Mouse (Mus musculus): ENCODE measurements at regions not wholly inside any gene's neighbourhood (a gene's known extent, or its start where the extent isn't known, plus 50 kb on each side); places are given as distances from the start of the nearest gene placed in this dataset.
A peak's percentile ranks its signal among the peaks of the same experiment; 100 is the strongest.

- ATAC-seq (ENCODE audit: low TSS enrichment) = no peak
Measured at GRCm38 (mm10) chr9:87453261-87453660, 197.9 kb upstream of the Cep162 start.

GRCm38 (mm10) chr9:87452571-87452970 is 197.2 kb upstream of the Cep162 start:
- ATAC-seq (ENCODE audit: low TSS enrichment) = no peak

DNA sequence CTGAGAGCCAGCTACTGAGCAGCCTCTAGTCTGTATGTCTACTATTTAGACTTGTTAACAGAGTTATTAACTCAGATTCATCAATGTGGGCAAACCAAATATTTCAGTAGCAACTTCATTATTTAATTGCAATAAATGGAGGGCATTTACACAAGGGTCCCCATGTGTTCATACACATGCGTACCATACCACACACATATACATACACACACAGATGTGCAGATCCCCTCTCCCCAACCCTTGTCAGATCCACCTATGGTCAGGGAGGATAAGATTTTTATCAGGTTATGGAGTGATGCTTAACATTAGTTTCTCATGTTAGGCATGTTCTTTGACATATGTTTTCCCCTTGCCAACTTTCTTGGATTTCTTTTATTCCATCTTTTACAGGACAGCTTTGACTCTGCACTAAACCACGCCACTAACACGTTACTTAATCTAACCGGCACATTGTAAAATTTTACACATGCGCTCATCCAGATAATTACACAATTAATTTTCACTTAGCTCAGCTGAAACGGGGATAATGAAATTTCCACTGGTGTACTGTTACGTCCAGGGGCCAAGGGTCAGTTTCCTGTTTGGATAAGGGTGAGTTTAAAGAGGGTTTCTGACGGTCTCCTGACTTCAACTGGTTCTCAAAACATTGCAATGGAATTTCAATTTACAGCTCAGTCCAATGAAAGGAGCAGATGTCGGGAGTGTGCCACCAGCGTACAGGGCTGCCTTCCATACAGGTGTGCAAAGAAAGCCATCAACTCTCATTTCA is 188.3 kb upstream of the Cep162 start:
- ATAC-seq (ENCODE audit: low TSS enrichment) = no peak

DNA sequence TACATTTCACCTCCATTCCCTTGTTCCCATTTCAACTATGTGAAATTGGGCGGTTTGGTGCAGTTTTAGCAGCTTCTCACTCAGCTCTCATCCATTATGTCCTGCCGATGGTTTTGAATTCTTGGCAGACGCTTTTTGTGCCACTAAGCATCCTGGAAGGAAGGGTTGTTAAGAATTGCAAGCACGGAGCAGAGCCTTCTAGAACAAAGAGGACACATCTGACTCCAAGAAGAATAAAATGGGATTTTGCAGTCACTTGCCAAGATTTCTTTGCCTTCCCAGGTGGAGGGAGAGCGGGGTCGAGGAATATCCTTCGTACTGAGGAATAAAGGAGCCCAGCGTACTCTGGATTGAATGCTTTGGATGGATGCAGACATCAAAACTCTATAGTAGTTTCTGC is 176.7 kb upstream of the Cep162 start:
- peak; percentile 84 for ATAC-seq (ENCODE audit: low TSS enrichment)

GRCm38 (mm10) chr9:87431523-87431922 is 176.2 kb upstream of the Cep162 start:
- peak; percentile 93 for ATAC-seq (ENCODE audit: low TSS enrichment)

GRCm38 (mm10) chr9:87425201-87425600 is 169.9 kb upstream of the Cep162 start:
- ATAC-seq (ENCODE audit: low TSS enrichment) = no peak

- ATAC-seq (ENCODE audit: low TSS enrichment) = no peak
Measured at GRCm38 (mm10) chr9:87421175-87421574, 165.8 kb upstream of the Cep162 start.

GRCm38 (mm10) chr9:87419376-87419775 is 164.0 kb upstream of the Cep162 start:
- ATAC-seq (ENCODE audit: low TSS enrichment) = peak; percentile 94

DNA sequence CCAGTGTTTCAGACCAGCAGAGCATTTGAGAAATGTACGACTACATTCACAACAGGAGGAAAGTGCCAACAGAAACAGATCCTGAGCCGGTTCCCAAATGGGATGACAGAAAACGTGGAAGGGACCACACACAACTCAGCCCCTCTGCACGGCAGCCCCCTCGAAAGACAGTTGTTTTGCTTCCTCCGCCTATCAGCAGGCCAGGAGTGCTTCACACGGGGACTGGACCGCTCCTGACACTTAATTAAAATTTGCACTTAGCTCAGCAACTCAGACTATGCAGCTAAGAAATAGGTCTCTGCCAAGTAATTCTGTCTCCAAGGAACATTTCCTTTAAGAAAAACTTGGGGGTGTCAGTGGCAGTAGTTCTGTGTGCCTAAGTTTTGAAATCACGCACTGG is 157.6 kb upstream of the Cep162 start:
- no peak for ATAC-seq (ENCODE audit: low TSS enrichment)

DNA sequence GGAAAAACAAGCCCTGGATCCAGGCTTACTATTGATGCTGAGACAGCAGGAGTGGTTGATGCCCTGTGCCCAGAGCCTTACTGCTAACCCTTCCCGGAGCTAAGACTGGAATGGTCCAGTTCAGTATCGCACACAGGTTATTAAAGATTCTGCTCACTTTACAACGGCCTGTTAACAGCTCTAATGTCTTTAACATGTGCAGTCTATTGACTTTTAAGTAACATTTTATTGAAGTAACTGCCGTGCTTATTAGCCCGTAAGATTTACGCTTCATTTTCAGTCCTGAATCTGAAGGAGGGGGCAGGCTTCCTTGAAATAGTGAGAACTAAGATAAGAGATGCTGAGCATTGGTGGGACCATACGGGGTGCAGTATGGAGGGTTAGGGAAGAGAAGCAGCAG is 155.7 kb upstream of the Cep162 start:
- no peak for ATAC-seq (ENCODE audit: low TSS enrichment)

- no peak for ATAC-seq (ENCODE audit: low TSS enrichment)
Measured at GRCm38 (mm10) chr9:87409736-87410135, 154.4 kb upstream of the Cep162 start.

DNA sequence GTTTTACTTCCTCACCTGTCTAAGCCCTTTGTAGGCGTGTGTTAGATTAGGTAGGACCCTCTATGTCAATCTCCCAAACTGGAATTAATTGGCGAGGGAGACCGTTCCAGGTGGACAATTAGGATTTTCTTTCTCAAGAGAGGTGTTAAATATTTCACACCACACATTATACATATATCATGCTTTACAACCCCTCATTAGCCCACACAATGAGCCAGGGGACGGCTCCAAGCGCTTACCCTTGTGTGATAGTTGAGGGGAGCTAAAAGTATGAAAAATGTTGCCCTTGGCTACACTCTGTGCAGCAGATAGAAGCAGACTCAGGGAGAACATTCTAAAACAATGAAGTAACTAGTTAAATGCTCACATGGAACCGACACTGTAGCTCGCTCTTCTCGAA is 153.5 kb upstream of the Cep162 start:
- ATAC-seq (ENCODE audit: low TSS enrichment) = no peak

DNA sequence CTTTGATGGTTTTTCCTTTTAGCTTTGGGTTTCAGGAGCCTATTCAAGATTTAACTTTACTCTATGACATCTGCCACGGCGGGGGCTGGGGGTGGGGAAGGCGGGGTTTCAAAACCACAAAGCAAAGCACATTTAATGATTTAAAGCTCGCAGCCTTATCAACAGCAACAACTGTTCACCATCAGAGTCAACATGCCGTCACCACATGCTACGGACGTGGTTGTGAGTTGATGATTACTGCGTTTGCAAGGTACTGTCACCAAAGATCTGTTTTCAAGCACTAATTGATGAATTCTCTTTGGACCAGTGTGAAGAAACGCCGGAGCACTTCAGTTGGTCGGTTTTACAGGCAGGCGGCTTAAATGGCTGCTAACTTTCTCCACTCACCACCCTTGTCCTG is 151.1 kb upstream of the Cep162 start:
- no peak for ATAC-seq (ENCODE audit: low TSS enrichment)

DNA sequence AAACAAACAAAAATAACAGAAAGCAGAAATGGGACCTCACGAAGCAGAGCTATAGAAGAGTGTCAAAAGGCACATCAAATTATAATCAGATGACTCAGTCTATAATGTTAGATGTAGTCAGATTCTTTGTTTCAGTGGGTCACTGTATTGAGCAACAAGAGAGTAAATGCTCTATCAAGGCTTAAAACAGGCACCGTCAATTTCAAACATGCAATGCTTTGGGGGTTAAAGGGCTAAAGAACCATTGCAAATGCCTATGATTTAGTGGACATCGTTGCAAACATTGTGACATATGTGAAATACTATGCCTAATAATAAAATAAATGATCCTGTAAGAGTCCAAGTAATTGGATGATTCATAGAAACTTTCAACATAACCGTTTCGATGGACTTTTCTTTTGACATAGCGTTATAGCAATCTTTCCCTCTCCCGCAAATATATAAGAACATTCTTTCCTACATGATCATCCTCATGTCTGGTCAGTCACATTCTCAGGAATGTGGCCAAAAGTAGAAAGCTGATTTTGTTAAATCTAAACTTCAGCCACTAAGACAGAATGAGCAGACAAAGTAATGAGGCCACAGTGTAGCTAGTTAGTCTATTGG is 149.9 kb upstream of the Cep162 start:
- ATAC-seq (ENCODE audit: low TSS enrichment) = no peak

DNA sequence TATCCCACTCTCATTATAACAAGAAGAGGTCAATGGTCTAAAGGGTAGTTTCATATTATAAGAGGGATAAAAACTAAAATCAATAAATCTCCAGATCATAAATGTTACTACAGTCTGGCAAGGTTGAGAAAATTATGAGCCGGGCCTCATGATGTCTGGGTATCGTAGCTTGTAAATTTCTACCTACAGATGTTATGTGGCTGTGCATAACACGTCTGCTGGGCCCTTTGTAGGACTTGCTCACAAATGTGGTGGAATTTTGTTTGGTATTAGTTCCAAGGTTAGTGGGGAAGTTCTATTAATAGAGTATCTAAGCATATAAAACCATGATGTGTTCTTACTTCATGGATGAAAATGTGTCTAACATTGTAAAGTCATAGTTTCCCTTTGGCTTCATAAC is 146.7 kb upstream of the Cep162 start:
- ATAC-seq (ENCODE audit: low TSS enrichment) = no peak

GRCm38 (mm10) chr9:87387516-87387915 is 132.2 kb upstream of the Cep162 start:
- no peak for ATAC-seq (ENCODE audit: low TSS enrichment)

- no peak for ATAC-seq (ENCODE audit: low TSS enrichment)
Measured at GRCm38 (mm10) chr9:87383513-87383912, 128.2 kb upstream of the Cep162 start.

GRCm38 (mm10) chr9:87377921-87378320 is 122.6 kb upstream of the Cep162 start:
- ATAC-seq (ENCODE audit: low TSS enrichment) = no peak

- ATAC-seq (ENCODE audit: low TSS enrichment) = no peak
Measured at GRCm38 (mm10) chr9:87376731-87377310, 121.5 kb upstream of the Cep162 start.

DNA sequence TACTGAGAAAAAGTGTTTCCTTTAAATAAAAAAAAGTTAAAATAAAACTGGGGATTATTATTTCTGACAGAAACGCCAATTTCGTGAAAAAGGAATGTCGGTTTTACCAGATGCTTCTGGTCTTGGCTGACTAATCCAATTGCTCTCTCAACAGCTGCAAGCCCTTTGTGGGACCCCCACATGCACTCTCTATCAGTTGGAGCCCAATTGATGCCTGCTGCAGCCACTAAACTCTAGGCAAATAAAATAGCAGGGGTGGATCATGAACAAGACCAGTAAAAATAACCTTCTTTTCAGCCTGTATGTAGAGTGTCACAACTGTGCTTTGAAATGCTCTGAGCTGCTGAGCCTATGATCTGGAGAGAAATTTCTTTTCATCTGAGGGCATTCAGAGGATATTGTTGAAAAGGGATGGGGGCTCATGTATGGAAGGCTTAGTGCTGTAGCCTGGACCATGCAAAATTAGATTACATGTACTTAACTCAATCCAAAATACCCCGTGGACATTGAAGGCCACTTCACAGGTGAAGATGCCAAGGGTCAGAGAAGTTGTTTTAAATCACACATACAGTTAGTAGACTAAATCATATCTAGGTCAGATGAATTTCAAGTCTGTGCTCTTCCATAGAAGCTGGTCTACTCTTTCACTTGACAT is 117.0 kb upstream of the Cep162 start:
- no peak for ATAC-seq (ENCODE audit: low TSS enrichment)

DNA sequence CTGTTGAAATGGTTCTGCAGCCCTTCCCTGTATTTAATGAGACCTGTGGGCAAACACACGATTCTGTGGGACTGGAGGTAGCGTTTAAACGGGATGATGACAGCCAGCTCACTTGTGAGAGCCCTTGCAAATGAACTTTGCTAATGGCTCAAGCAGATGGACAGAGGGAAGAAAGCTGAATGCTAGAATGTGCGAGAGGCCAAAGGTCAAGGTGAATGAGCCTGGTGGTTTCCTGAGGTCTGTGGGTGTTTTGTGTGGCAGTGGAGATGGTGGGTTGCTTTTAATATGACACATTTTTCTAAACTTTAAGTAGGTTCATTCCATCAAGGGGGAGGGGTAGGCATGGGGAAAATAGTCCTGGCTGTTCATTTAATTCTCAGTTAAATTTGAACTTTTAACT is 113.7 kb upstream of the Cep162 start:
- no peak for ATAC-seq (ENCODE audit: low TSS enrichment)

- no peak for ATAC-seq (ENCODE audit: low TSS enrichment)
Measured at GRCm38 (mm10) chr9:87347008-87347407, 91.7 kb upstream of the Cep162 start.

All from frontal cortex, adult (tissue).